Mouse (Mus musculus) liver, embryonic 18 days (tissue): Measurements from ENCODE around the gene Bpifa1. TPM values are rescaled to one million over a fixed set of nuclear protein-coding genes. Genes with fewer than 3 reads are reported as not detected.

ENCODE experiments used
- polyA plus RNA-seq: library from polyadenylated mRNA; depleted of rRNA; stranded (reverse); fragments of >200 nt; gene quantifications from 2 replicates; pipeline ENCODE4 v1.2.3, GENCODE M21; 2012; rRNA removed

Bpifa1 gene
- polyA plus RNA-seq: not detected in 2 replicates

DNA sequence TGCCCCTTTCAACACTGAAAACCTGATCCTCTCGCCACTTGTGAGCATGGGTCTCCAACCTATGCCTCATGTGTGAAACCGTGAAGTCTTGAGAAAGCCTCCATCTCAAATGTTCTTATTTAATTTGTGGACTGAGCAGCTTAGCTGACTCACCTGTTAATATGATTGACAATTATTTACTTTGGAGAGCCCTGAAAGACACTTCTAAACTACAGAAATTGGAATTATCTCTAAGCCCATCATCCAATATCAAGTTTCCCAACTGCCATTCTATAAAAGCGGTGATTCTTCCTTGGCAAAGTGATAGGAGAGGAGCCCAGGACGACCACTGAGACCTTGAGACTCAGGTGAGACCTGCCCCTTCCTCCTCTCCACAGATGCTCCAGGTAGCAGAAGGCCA, at the start of gene Bpifa1:
Gene Bpifa1, plus strand, starts transcription at position 301 of the 400 bp plus-strand sequence.

GRCm38 (mm10) chr2:154130120-154130519, 12.6 kb upstream of the Bpifa1 start, which contains the start of gene Bpifa3:
Gene Bpifa3, plus strand, starts transcription at chr2:154130336.

DNA sequence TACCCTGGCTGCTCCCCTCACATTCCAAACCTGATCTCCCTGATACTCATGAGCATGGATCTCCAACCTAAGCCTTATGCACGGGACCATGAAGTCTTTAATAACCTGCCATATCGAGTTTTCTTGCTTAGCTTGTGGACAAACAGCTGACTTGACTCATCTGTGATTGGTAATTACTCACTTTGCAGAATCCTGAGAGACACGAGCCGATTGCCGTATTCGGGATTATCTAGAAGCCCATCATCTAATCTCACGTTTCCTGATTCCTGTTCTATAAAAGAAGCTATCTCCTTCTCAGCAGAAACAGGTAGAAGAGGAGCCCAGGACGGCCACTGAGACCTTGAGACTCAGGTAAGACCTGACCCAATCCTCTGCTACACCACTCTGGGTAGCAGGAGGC, 19.6 kb downstream of the Bpifa1 start, which contains the start of gene Bpifa5:
Gene Bpifa5, plus strand, starts transcription at position 301 of the 400 bp plus-strand sequence.

GRCm38 (mm10) chr2:154190546-154191258, 48.0 kb downstream of the Bpifa1 start, which contains the start of gene Bpifb1:
Gene Bpifb1, plus strand, starts transcription at chr2:154190818.

Other genes starting within 250 kb of the Bpifa1 start
- not detected in 2 replicates for gene Bpifb6, start 242.5 kb upstream of the Bpifa1 start, polyA plus RNA-seq
- 0.03 and 0.04 TPM in 2 replicates for gene Bpifb3, start 224.7 kb upstream of the Bpifa1 start, polyA plus RNA-seq
- 0.04 TPM in 1 of 2 replicates, not detected in the other for gene Bpifb4, start 204.7 kb upstream of the Bpifa1 start, polyA plus RNA-seq
- gene Bpifa6, start 167.9 kb upstream of the Bpifa1 start, polyA plus RNA-seq: not detected in 2 replicates
- gene Bpifa2, start 134.6 kb upstream of the Bpifa1 start, polyA plus RNA-seq: not detected in 2 replicates
- not detected in 2 replicates for gene Bpifa3, start 12.5 kb upstream of the Bpifa1 start, polyA plus RNA-seq
- not detected in 2 replicates for gene Bpifa5, start 19.7 kb downstream of the Bpifa1 start, polyA plus RNA-seq
- 0.05 and 0.07 TPM in 2 replicates for gene Bpifb1, start 47.9 kb downstream of the Bpifa1 start, polyA plus RNA-seq
- not detected in 2 replicates for gene Bpifb5, start 80.9 kb downstream of the Bpifa1 start, polyA plus RNA-seq
- 0.01 TPM in 1 of 2 replicates, not detected in the other for gene Bpifb9a, start 115.0 kb downstream of the Bpifa1 start, polyA plus RNA-seq
- gene Bpifb9b, start 164.3 kb downstream of the Bpifa1 start, polyA plus RNA-seq: not detected in 2 replicates
- gene Cdk5rap1, start 230.1 kb downstream of the Bpifa1 start, polyA plus RNA-seq: 9.5 and 15.7 TPM in 2 replicates